Mouse (Mus musculus): Measurements from ENCODE around the gene Oca2.

- TF ChIP-seq CTCF (IDR thresholded peaks at IDR 0.05), result no peak
- TF ChIP-seq POLR2A (IDR thresholded peaks at IDR 0.05; ENCODE audit: insufficient read depth, low read depth, low read length), result no peak
Observed at GRCm38 (mm10) chr7:56236617-56237016, 2.9 kb upstream of the Oca2 start.

Data from heart, adult 2 months (tissue).